Mouse (Mus musculus) adrenal gland, postnatal 25 days (tissue): ENCODE measurements around the gene Pou5f1. TPM values are rescaled to one million over a fixed set of nuclear protein-coding genes. Genes with fewer than 3 reads are reported as not detected.

Experiments used
- DNase-seq: peaks from one replicate; pipeline ENCODE4 v3.0.0; 2021; ENCODE audit warnings: mixed read lengths
- total RNA-seq: library from RNA; stranded (reverse); gene quantifications from 2 replicates; pipeline ENCODE4 v1.2.3, GENCODE M21; 2021

Pou5f1 gene
- total RNA-seq, 1 experiment from 2014 or later: 0.30 TPM

- DNase-seq: no peak
Measured at GRCm38 (mm10) chr17:35550143-35550494, 44.3 kb downstream of the Pou5f1 start.

- DNase-seq: no peak
Measured at GRCm38 (mm10) chr17:35550871-35551270, 45.1 kb downstream of the Pou5f1 start.

- DNase-seq: peak; percentile 35
Measured at GRCm38 (mm10) chr17:35551881-35552414, 46.1 kb downstream of the Pou5f1 start, which contains the start of gene Cdsn. TSS of gene Cdsn (plus strand) at chr17:35552128.

GRCm38 (mm10) chr17:35554321-35554720 is 48.5 kb downstream of the Pou5f1 start:
- no peak for DNase-seq

- no peak for DNase-seq
Measured at GRCm38 (mm10) chr17:35554761-35555397, 49.1 kb downstream of the Pou5f1 start.

- no peak for DNase-seq
Measured at GRCm38 (mm10) chr17:35556186-35556765, 50.5 kb downstream of the Pou5f1 start.

- DNase-seq: peak; percentile 49
Measured at GRCm38 (mm10) chr17:35556812-35557211, 51.0 kb downstream of the Pou5f1 start.

GRCm38 (mm10) chr17:35557351-35557750 is 51.5 kb downstream of the Pou5f1 start:
- DNase-seq: no peak

- no peak for DNase-seq
Measured at GRCm38 (mm10) chr17:35558216-35558615, 52.4 kb downstream of the Pou5f1 start.

Other genes with a start within 250 kb of the Pou5f1 start
- gene H2-D1, start 243.3 kb upstream of the Pou5f1 start, total RNA-seq: 86.1 and 109 TPM in 2 replicates
- 0.90 and 2.0 TPM in 2 replicates for gene H2-Q1, start 185.6 kb upstream of the Pou5f1 start, total RNA-seq
- 1.1 TPM in 1 of 2 replicates, not detected in the other for gene H2-Q2, start 163.8 kb upstream of the Pou5f1 start, total RNA-seq
- 16.5 and 20.9 TPM in 2 replicates for gene H2-Q4, start 126.4 kb upstream of the Pou5f1 start, total RNA-seq
- 2.1 TPM in 1 of 2 replicates, not detected in the other for gene H2-Q6, start 81.2 kb upstream of the Pou5f1 start, total RNA-seq
- 1.6 and 1.8 TPM in 2 replicates for gene H2-Q7, start 66.9 kb upstream of the Pou5f1 start, total RNA-seq
- gene H2-Q10, start 35.9 kb upstream of the Pou5f1 start, total RNA-seq: 2.3 and 14.7 TPM in 2 replicates
- 16.0 and 21.2 TPM in 2 replicates for gene Tcf19, start 10.8 kb downstream of the Pou5f1 start, total RNA-seq
- gene Cchcr1, start 11.1 kb downstream of the Pou5f1 start, total RNA-seq: 15.7 and 16.6 TPM in 2 replicates
- not detected in 2 replicates for gene Psors1c2, start 27.2 kb downstream of the Pou5f1 start, total RNA-seq
- gene Cdsn, start 46.1 kb downstream of the Pou5f1 start, total RNA-seq: 0.43 TPM in 2 replicates
- gene 2300002M23Rik, start 61.4 kb downstream of the Pou5f1 start, total RNA-seq: not detected in 2 replicates
- not detected in 2 replicates for gene Sfta2, start 95.5 kb downstream of the Pou5f1 start, total RNA-seq
- not detected in 2 replicates for gene Gm9573, start 120.6 kb downstream of the Pou5f1 start, total RNA-seq
- not detected in 2 replicates for gene Mucl3, start 137.7 kb downstream of the Pou5f1 start, total RNA-seq
- 41.5 and 65.4 TPM in 2 replicates for gene Vars2, start 161.6 kb downstream of the Pou5f1 start, total RNA-seq
- gene Gtf2h4, start 167.7 kb downstream of the Pou5f1 start, total RNA-seq: 22.4 and 26.9 TPM in 2 replicates
- gene Ddr1, start 198.6 kb downstream of the Pou5f1 start, total RNA-seq: 41.7 and 54.6 TPM in 2 replicates